Mouse (Mus musculus) limb, embryonic 14.5 days (tissue): ENCODE results near the gene Xrcc1. TPM values are rescaled to one million over a fixed set of nuclear protein-coding genes. Genes with fewer than 3 reads are reported as not detected.

ENCODE experiments used
- ATAC-seq: fragments of 200-750 bp; cut with Nextera tagmentation; 2 replicates; pipeline ENCODE4 v1.8.0; 2017; ENCODE audit warnings: low read depth, moderate number of reproducible peaks, moderate TSS enrichment; ENCODE audit not compliant: low FRiP score
- DNase-seq: peaks from one replicate; pipeline ENCODE4 v3.0.0-alpha.2; 2015; ENCODE audit warnings: low spot score
- H3K27ac ChIP-seq: fragments of 300-500 bp; sonication (generic); replicated peaks from 2 replicates; pipeline ENCODE4 v1.5.1; 2014; ENCODE audit warnings: low read depth, mild to moderate bottlenecking, low read length, moderate library complexity, mixed read lengths
- H3K27me3 ChIP-seq: fragments of 300-500 bp; sonication (generic); 2 replicates; pipeline ENCODE4 v1.6.1; 2014; ENCODE audit warnings: low read length, mixed read lengths; ENCODE audit not compliant: control insufficient read depth, insufficient read depth
- H3K36me3 ChIP-seq: fragments of 300-500 bp; sonication (generic); 2 replicates; pipeline ENCODE4 v1.6.1; 2014; ENCODE audit warnings: mild to moderate bottlenecking, low read length, moderate library complexity, mixed read lengths; ENCODE audit not compliant: control insufficient read depth, insufficient read depth
- H3K4me1 ChIP-seq: fragments of 300-500 bp; sonication (generic); 2 replicates; pipeline ENCODE4 v1.6.1; 2014; ENCODE audit warnings: antibody characterized with exemption, low read length, mixed read lengths; ENCODE audit not compliant: control insufficient read depth, insufficient read depth
- H3K4me2 ChIP-seq: fragments of 300-500 bp; sonication (generic); replicated peaks from 2 replicates; pipeline ENCODE4 v1.6.1; 2014; ENCODE audit warnings: low read depth, mild to moderate bottlenecking, low read length, moderate library complexity; ENCODE audit not compliant: severe bottlenecking
- H3K4me3 ChIP-seq: fragments of 300-500 bp; sonication (generic); replicated peaks from 2 replicates; pipeline ENCODE4 v1.5.1; 2014; ENCODE audit warnings: low read length
- H3K9ac ChIP-seq: fragments of 300-500 bp; sonication (generic); 2 replicates; pipeline ENCODE4 v1.6.1; 2014; ENCODE audit warnings: mild to moderate bottlenecking, low read depth, low read length, moderate library complexity; ENCODE audit not compliant: severe bottlenecking
- H3K9me3 ChIP-seq: fragments of 300-500 bp; sonication (generic); 2 replicates; pipeline ENCODE4 v1.6.1; 2016; ENCODE audit warnings: low read length; ENCODE audit not compliant: control insufficient read depth
- POLR2A ChIP-seq: fragments of 200-500 bp; IDR thresholded peaks from 2 replicates; pipeline ENCODE4 v1.8.0; 2012; ENCODE audit warnings: inconsistent platforms, mild to moderate bottlenecking, moderate library complexity, borderline replicate concordance; ENCODE audit not compliant: insufficient read depth, insufficient read length; ENCODE audit errors: extremely low read depth
- WGBS: fragments of 180-500 bp; shearing (Covaris S2); extraction: QIAGEN DNeasy Blood & Tissue Kit; methylation state at CpG from one replicate; pipeline ENCODE4 v1.1.7; 2014; 5-methylcytosine and 5-hydroxymethylcytosine counted together
- polyA plus RNA-seq, 2 experiments: library from polyadenylated mRNA; depleted of rRNA in 1 of 2; stranded (reverse) in 1 of 2; unstranded in 1 of 2; fragments of >200 nt; fragmentation: Nextera tagmentation in 1 of 2; extraction: Ambion mirVana in 1 of 2; gene quantifications; 2 replicates each; pipeline versions ENCODE4 v1.2.1 to v1.2.3; 2012 to 2014

Xrcc1 gene
- polyA plus RNA-seq, 2 experiments, result 103 to 133 TPM

DNA sequence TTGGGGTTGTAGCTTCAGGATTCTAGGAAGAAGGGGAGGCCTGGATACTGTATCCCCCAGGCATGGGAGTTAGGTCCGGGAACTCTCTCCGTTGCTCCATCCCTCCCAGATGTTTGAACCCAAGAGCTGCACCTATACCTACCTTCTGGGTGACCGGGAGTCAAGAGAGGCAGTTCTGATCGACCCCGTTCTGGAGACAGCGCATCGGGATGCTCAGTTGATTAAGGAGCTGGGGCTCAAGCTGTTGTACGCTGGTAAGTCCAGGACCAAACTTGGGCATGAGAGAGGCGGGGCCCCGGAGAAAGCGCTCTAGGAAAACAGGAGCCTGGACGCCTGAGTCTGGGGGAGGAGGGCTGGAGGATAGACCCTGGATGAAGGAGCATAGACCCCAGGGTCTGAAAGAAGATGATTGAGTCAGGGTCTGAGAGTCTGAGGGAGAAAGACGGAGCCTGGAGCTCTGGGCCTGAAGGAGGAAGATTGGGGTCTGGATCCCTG is 48.3 kb downstream of the Xrcc1 start:
- no peaks in the 10 kb centered on the region; the same call in 1 of the 2 replicates for H3K36me3 ChIP-seq
- peak overlapping the region; percentile 77 for H3K9ac ChIP-seq
- no peaks in the 10 kb centered on the region for H3K9me3 ChIP-seq
- peaks cover 12% of the 10 kb centered on the region for H3K4me1 ChIP-seq
- no peak overlapping the region for H3K27ac ChIP-seq
- TF ChIP-seq POLR2A, result no peak
- H3K4me2 ChIP-seq, result peak overlapping the region; percentile 72
- peak overlapping the region; percentile 72 for H3K4me3 ChIP-seq
- DNase-seq, result no peak
- no peaks in the 10 kb centered on the region for H3K27me3 ChIP-seq
- no peak; the same call in 1 of the 2 replicates for ATAC-seq
- 2% methylated on average over 13 of the region's 13 CpGs for WGBS

DNA sequence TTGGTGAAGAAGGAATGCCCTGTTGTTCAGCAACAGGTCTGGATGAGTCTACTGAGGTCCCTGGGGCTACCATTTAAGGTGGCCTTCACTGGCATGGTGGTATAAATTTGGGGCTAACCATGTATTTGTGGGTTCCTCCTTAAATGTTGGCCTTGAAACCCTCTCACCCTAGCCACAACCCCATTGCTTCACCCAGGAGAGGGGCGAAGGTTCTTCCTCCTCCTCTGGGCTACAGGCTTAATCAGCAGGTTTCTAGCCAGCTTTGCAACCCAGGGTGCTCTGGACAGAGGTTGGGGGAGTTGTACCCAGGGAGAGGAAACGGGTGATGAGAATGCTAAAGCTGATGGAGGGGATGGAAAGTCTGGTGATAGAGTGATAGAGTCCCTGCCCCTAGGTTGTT is 49.4 kb downstream of the Xrcc1 start:
- WGBS, result 63% methylated on average over 2 of the region's 2 CpGs
- H3K27ac ChIP-seq, result no peak overlapping the region

DNA sequence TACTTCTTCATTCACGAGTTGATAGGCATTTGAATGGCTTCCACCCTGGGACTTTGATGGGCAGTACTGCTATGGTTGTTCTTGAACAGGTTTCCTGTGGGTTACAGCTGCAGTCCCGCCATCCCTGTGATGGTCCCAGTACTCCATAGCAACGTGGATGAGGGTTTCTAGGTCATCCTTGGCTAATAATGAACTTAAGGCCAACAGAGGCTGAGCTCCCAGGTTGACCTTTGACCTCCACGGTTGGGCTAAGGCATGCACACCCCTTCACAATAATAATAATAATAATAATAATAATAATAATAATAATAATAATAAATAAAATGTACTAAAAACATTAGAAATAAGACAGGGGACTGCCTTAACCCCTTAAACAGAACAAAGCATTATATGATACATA is 52.0 kb downstream of the Xrcc1 start:
- Histone ChIP-seq H3K4me3 (no peak overlapping the region), H3K36me3 (no peaks in the 10 kb centered on the region; the same call in 1 of the 2 replicates), H3K9me3 (no peaks in the 10 kb centered on the region), H3K4me2 (no peak overlapping the region), H3K4me1 (peaks cover 12% of the 10 kb centered on the region), H3K9ac (no peak overlapping the region), H3K27ac (no peak overlapping the region), H3K27me3 (no peaks in the 10 kb centered on the region)
- ATAC-seq (no peak), DNase-seq (no peak)
- no peak for TF ChIP-seq POLR2A
- WGBS, result 66% methylated on average over 4 of the region's 4 CpGs

More for the DNA sequence above, 49.4 kb downstream of the Xrcc1 start:
- Histone ChIP-seq H3K27me3 (no peaks in the 10 kb centered on the region), H3K4me1 (peaks cover 12% of the 10 kb centered on the region), H3K4me3 (no peak overlapping the region), H3K9me3 (no peaks in the 10 kb centered on the region), H3K4me2 (no peak overlapping the region), H3K36me3 (no peaks in the 10 kb centered on the region; the same call in 1 of the 2 replicates), H3K9ac (no peak overlapping the region)
- ATAC-seq (no peak), DNase-seq (no peak)
- TF ChIP-seq POLR2A, result no peak

DNA sequence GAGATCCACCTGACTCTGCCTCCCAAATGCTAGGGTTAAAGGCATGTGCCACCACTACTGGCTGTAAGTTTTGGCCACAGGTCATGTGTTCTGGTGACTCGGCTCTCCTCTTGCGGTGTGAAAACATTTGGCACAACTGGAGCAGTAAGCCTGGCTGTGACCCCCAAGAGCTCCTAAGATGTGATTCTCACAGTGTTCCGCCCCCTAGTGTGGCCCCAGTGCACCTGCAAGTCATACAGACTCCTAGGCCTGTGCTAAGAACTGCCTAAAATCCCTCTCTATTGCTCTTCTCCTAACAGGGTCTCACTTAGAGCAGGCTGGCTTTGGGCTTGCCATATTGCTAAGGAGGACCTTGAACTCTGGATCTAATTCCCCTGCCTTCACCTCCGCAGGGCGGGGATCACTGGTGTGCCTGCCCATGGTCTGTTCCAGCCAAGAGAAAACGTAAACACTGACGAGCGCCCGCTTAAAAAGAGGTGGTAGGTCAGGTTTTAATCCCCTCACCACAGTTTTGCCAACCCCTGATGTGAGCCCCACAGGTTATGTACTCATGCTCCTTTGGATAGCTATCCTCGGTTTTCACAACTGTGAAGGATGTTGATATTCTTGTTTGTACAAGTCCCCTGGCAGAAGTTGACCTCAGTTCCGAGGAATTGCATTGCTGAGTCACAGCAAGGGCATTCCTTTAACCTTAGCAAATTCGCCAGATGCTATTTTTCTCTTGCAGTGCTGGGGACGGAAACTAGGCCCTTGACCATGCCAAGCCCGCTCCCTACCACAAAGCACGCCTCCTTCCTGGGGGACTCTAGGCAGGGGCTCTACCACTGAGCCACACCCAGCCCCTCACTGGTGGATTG is 53.4 kb downstream of the Xrcc1 start:
- no peak for DNase-seq
- Histone ChIP-seq H3K36me3 (no peaks in the 10 kb centered on the region; the same call in 1 of the 2 replicates), H3K9ac (no peak overlapping the region), H3K27ac (no peak overlapping the region), H3K9me3 (no peaks in the 10 kb centered on the region), H3K4me1 (peaks cover 6% of the 10 kb centered on the region; the same call in 1 of the 2 replicates), H3K4me2 (no peak overlapping the region), H3K4me3 (no peak overlapping the region), H3K27me3 (no peaks in the 10 kb centered on the region)
- ATAC-seq, result no peak
- WGBS, result 73% methylated on average over 15 of the region's 15 CpGs
- no peak for TF ChIP-seq POLR2A

DNA sequence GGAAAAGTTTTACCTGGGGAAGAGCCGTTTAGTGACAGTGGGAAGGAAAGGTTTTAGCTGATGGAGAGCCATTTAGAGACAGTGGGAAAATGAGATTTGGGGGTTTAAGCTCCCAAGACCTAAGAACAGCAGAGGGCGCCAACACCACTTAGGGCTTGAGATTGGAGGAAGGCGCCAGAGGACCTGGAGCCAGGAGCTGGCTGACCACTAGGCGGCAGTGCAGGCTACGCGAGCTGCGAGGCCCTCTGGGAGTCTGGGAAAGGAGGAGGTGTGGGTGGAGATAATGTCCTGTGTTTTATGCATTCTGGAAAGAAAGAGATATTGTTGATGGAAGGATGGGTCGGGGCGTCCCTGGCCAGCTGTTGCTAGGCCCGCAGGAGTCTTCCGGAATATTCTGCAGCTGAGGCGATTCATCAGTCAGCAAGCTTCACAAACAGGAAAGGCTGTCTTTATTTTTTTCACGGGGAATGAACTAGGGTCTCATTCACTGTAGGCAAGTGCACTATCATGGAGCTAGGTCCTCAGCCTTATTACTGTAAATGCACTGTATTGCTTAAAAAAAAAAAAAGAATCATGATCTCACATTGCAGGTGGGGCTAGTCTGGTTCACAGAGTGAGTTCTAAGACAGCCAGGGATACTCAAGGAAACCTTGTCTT is 55.0 kb downstream of the Xrcc1 start:
- DNase-seq, result peak; percentile 93
- Histone ChIP-seq H3K9ac (no peak overlapping the region), H3K4me2 (peak overlapping the region; percentile 27; the same call in 1 of the 2 replicates), H3K4me3 (no peak overlapping the region), H3K27ac (no peak overlapping the region), H3K4me1 (no peaks in the 10 kb centered on the region), H3K27me3 (no peaks in the 10 kb centered on the region), H3K36me3 (no peaks in the 10 kb centered on the region), H3K9me3 (no peaks in the 10 kb centered on the region)
- peak; percentile 87 for ATAC-seq
- no peak for TF ChIP-seq POLR2A
- WGBS, result 8% methylated on average over 13 of the region's 13 CpGs
